Mouse (Mus musculus) left cerebral cortex, adult 18-20 months (tissue): ENCODE measurements at regions not wholly inside any gene's neighbourhood (a gene's known extent, or its start where the extent isn't known, plus 50 kb on each side); places are given as distances from the start of the nearest gene placed in this dataset.
A peak's percentile ranks its signal among the peaks of the same experiment; 100 is the strongest.

Experiments
- DNase-seq, 2 experiments: peaks; one replicate each; pipeline ENCODE4 v3.0.0; 2021 to 2022; ENCODE audit warnings: low spot score in 2 of 2, mixed read lengths in 1 of 2

GRCm38 (mm10) chr10:53435181-53435874 is 55.6 kb upstream of the Cep85l start:
- DNase-seq: peak in 1 of 2 experiments; percentile 22

- DNase-seq: no peak
These were observed 54.8 kb upstream of the Cep85l start for GRCm38 (mm10) chr10:53434376-53435171.

DNA sequence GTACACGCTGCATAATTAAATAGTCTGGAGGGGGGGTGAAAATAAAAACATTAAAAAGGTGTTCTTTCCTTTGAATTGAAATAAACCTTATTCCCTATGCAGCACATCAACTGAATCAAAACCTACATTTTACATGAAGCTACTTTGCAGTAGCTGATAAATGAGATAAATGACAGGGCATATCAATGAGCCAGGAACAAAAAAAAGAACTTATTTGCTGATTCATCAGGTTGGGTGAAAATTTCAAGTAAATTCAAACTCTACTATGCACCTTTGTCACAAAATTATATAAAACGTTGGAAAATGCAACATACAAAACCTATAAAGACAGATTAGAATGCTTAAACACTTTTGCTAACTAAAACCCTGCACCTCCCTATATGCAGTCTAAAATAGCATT is 53.0 kb upstream of the Cep85l start:
- no peak for DNase-seq

DNA sequence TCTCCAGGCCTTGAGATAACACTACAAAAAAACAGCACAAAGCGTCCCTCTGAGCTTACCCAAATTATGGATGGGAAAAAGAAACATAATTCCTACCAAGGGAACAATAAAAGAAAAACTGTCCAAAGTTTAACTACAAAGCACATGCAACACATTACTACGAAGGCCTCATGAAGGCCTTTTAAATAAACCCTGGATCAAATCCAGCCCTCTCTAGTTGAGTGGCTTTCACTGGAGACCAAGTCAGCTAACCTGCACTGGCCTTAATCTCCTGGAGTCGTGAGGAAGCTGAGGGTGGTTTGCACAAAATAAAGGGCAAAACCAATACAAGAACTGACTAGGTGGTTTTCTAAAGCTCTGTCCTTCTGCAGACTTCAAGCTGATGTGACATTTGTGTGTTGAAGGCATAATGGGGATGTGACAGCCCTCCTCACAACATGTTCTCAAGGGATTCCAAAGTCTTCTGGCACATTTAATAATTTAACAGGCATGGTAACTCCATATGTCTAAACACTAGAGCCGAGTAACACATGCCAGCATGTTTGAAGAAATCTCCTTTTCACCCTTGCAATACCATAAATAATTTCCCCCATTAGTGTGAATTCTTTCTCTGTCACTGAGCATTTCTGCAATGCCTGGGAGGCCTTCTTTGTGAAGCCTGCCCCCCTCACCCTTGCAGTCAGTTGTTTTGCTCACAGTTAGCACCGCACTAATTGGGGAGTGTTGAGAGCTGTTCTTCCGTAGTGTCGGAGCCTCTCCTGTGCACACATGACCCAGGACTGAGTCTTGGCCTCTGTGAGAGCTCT is 50.0 kb upstream of the Cep85l start:
- DNase-seq: no peak
